Mouse (Mus musculus) liver, postnatal 0 days (tissue): Measurements from ENCODE around the gene Tlcd1.

Experiments used
- CTCF ChIP-seq: sonication (generic); IDR thresholded peaks from 2 replicates; pipeline ENCODE4 v1.5.1; 2016; ENCODE audit warnings: antibody characterized with exemption, low read depth
- EP300 ChIP-seq: IDR thresholded peaks from 2 replicates; pipeline ENCODE4 v1.6.1; 2016; ENCODE audit warnings: antibody characterized with exemption, low read depth, mild to moderate bottlenecking

DNA sequence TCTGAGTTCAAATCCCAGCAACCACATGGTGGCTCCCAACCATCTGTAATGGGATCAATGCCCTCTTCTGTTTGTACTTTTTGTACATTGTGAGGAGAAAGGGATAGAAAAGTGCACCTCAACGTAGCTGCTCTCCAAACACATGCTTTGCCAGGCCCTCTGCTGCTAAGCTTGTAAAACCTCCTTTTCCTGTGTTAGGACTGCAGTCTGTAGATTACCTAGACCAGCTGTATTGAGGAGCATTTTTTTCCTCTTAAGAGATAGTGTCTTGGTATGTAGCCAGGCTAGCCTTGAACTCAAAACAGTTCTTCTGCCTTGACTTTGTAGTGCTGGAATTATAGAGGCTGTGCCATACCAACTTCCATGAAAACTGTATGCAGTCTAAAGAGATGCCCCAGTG lies 40.4 kb upstream of the Tlcd1 start:
- TF ChIP-seq CTCF = no peak
- TF ChIP-seq EP300 = no peak
